Mouse (Mus musculus) heart, embryonic 16.5 days (tissue): ENCODE data around the gene Gm45021. TPM values are rescaled to one million over a fixed set of nuclear protein-coding genes. Genes with fewer than 3 reads are reported as not detected.

Experiments used
- ATAC-seq: fragments of 200-750 bp; cut with Nextera tagmentation; replicated peaks from 2 replicates; pipeline ENCODE4 v1.8.0; 2017; ENCODE audit warnings: moderate number of reproducible peaks; ENCODE audit not compliant: insufficient read depth, low FRiP score; ENCODE audit errors: extremely low read depth
- H3K27ac ChIP-seq: fragments of 300-500 bp; sonication (generic); 2 replicates; pipeline ENCODE4 v1.5.1; 2014; ENCODE audit warnings: mild to moderate bottlenecking, low read length, control low read depth, moderate library complexity
- H3K27me3 ChIP-seq: fragments of 300-500 bp; sonication (generic); 2 replicates; pipeline ENCODE4 v1.6.1; 2014; ENCODE audit warnings: low read length, mixed read lengths; ENCODE audit not compliant: control insufficient read depth, insufficient read depth
- H3K36me3 ChIP-seq: fragments of 300-500 bp; sonication (generic); 2 replicates; pipeline ENCODE4 v1.6.1; 2014; ENCODE audit not compliant: control insufficient read depth, insufficient read depth
- H3K4me1 ChIP-seq: fragments of 300-500 bp; sonication (generic); 2 replicates; pipeline ENCODE4 v1.6.1; 2014; ENCODE audit warnings: low read length, mixed read lengths; ENCODE audit not compliant: control insufficient read depth, insufficient read depth
- H3K4me2 ChIP-seq: fragments of 300-500 bp; sonication (generic); 2 replicates; pipeline ENCODE4 v1.6.1; 2014; ENCODE audit warnings: low read depth, mild to moderate bottlenecking, control low read depth, low read length
- H3K4me3 ChIP-seq: fragments of 300-500 bp; sonication (generic); 2 replicates; pipeline ENCODE4 v1.5.1; 2014; ENCODE audit warnings: mild to moderate bottlenecking, control low read depth, low read length
- H3K9ac ChIP-seq: fragments of 300-500 bp; sonication (generic); 2 replicates; pipeline ENCODE4 v1.6.1; 2014; ENCODE audit warnings: low read length, control low read depth
- H3K9me3 ChIP-seq: fragments of 300-500 bp; sonication (generic); replicated peaks from 2 replicates; pipeline ENCODE4 v1.6.1; 2016; ENCODE audit warnings: low read length; ENCODE audit not compliant: control insufficient read depth
- WGBS: fragments of 180-500 bp; shearing (Covaris S2); extraction: QIAGEN DNeasy Blood & Tissue Kit; methylation state at CpG from one replicate; pipeline ENCODE4 v1.1.7; 2014; 5-methylcytosine and 5-hydroxymethylcytosine counted together
- polyA plus RNA-seq: library from polyadenylated mRNA; unstranded; fragments of >200 nt; fragmentation: Nextera tagmentation; extraction: Ambion mirVana; gene quantifications from 2 replicates; pipeline ENCODE4 v1.2.1, GENCODE M21; 2015

Gene Gm45021
- polyA plus RNA-seq, result not detected in 2 replicates

GRCm38 (mm10) chr6:48589194-48589750, at the start of gene Gm45021:
Gm45021 (plus strand) TSS chr6:48589610.
- H3K4me1 ChIP-seq, result peaks cover 17% of the 10 kb centered on the region
- H3K27me3 ChIP-seq, result no peaks in the 10 kb centered on the region
- H3K4me3 ChIP-seq, result no peak within 1 kb of the TSS
- H3K27ac ChIP-seq, result peak within 1 kb of the TSS; percentile 78
- H3K36me3 ChIP-seq, result no peaks in the 10 kb centered on the region
- peak within 1 kb of the TSS; percentile 60 for H3K9ac ChIP-seq
- H3K9me3 ChIP-seq, result 0 out of 2 replicates have a peak, but pooled peaks cover 3% of the 10 kb centered on the region
- 7% methylated on average over 6 of the region's 6 CpGs for WGBS
- peak within 1 kb of the TSS; percentile 18 for H3K4me2 ChIP-seq
- ATAC-seq, result peak; percentile 21

- H3K9ac ChIP-seq, result no peak overlapping the region
- no peak for ATAC-seq
- 71% methylated on average over 5 of the region's 5 CpGs for WGBS
Observed at GRCm38 (mm10) chr6:48539860-48540259, 49.5 kb upstream of the Gm45021 start.

GRCm38 (mm10) chr6:48540721-48541120, 48.7 kb upstream of the Gm45021 start:
- no peaks in the 10 kb centered on the region; the same call in 1 of the 2 replicates for H3K4me1 ChIP-seq
- H3K9ac ChIP-seq, result no peak overlapping the region
- no peak overlapping the region for H3K27ac ChIP-seq
- WGBS, result 43% methylated on average over 3 of the region's 3 CpGs
- H3K4me3 ChIP-seq, result no peak overlapping the region
- 0 out of 2 replicates have a peak, but pooled peaks cover 2% of the 10 kb centered on the region for H3K27me3 ChIP-seq
- H3K4me2 ChIP-seq, result no peak overlapping the region
- no peaks in the 10 kb centered on the region for H3K9me3 ChIP-seq
- ATAC-seq, result no peak
- H3K36me3 ChIP-seq, result no peaks in the 10 kb centered on the region

More at GRCm38 (mm10) chr6:48539860-48540259, 49.5 kb upstream of the Gm45021 start:
- Histone ChIP-seq H3K4me2 (no peak overlapping the region), H3K9me3 (no peaks in the 10 kb centered on the region), H3K4me3 (no peak overlapping the region), H3K27ac (no peak overlapping the region), H3K4me1 (no peaks in the 10 kb centered on the region; the same call in 1 of the 2 replicates), H3K27me3 (0 out of 2 replicates have a peak, but pooled peaks cover 1% of the 10 kb centered on the region), H3K36me3 (no peaks in the 10 kb centered on the region)

GRCm38 (mm10) chr6:48541560-48542450, 47.6 kb upstream of the Gm45021 start:
- H3K4me3 ChIP-seq, result no peak overlapping the region
- no peaks in the 10 kb centered on the region for H3K9me3 ChIP-seq
- H3K27me3 ChIP-seq, result 0 out of 2 replicates have a peak, but pooled peaks cover 2% of the 10 kb centered on the region
- 0 out of 2 replicates have a peak overlapping the region, but pooled peaks have one; percentile 9 for H3K9ac ChIP-seq
- no peak for ATAC-seq
- no peaks in the 10 kb centered on the region; the same call in 1 of the 2 replicates for H3K4me1 ChIP-seq
- H3K27ac ChIP-seq, result no peak overlapping the region
- H3K4me2 ChIP-seq, result no peak overlapping the region
- 40% methylated on average over 7 of the region's 7 CpGs for WGBS
- H3K36me3 ChIP-seq, result no peaks in the 10 kb centered on the region

- Histone ChIP-seq H3K9ac (no peak overlapping the region), H3K27me3 (0 out of 2 replicates have a peak, but pooled peaks cover 2% of the 10 kb centered on the region), H3K4me1 (no peaks in the 10 kb centered on the region), H3K4me2 (no peak overlapping the region), H3K27ac (no peak overlapping the region), H3K9me3 (no peaks in the 10 kb centered on the region), H3K4me3 (no peak overlapping the region), H3K36me3 (no peaks in the 10 kb centered on the region)
- ATAC-seq, result no peak
- 78% methylated on average over 3 of the region's 3 CpGs for WGBS
Observed at GRCm38 (mm10) chr6:48542631-48543030, 46.8 kb upstream of the Gm45021 start.

GRCm38 (mm10) chr6:48545251-48545650, 44.2 kb upstream of the Gm45021 start:
- 57% methylated on average over 5 of the region's 5 CpGs for WGBS
- no peaks in the 10 kb centered on the region for H3K4me1 ChIP-seq
- H3K36me3 ChIP-seq, result no peaks in the 10 kb centered on the region
- H3K27ac ChIP-seq, result no peak overlapping the region
- no peaks in the 10 kb centered on the region for H3K9me3 ChIP-seq
- H3K4me3 ChIP-seq, result no peak overlapping the region
- ATAC-seq, result no peak
- H3K4me2 ChIP-seq, result no peak overlapping the region
- 0 out of 2 replicates have a peak, but pooled peaks cover 2% of the 10 kb centered on the region for H3K27me3 ChIP-seq
- H3K9ac ChIP-seq, result no peak overlapping the region

GRCm38 (mm10) chr6:48546271-48546670, 43.1 kb upstream of the Gm45021 start:
- Histone ChIP-seq H3K27me3 (0 out of 2 replicates have a peak, but pooled peaks cover 2% of the 10 kb centered on the region), H3K4me1 (no peaks in the 10 kb centered on the region), H3K4me2 (no peak overlapping the region), H3K27ac (no peak overlapping the region), H3K36me3 (no peaks in the 10 kb centered on the region), H3K9ac (no peak overlapping the region), H3K4me3 (no peak overlapping the region), H3K9me3 (no peaks in the 10 kb centered on the region)
- 30% methylated on average over 1 of the region's 1 CpGs for WGBS
- no peak for ATAC-seq

- 53% methylated on average over 4 of the region's 4 CpGs for WGBS
Observed at GRCm38 (mm10) chr6:48546858-48547257, 42.6 kb upstream of the Gm45021 start.

GRCm38 (mm10) chr6:48548314-48548713, 41.1 kb upstream of the Gm45021 start:
- Histone ChIP-seq H3K9me3 (no peaks in the 10 kb centered on the region), H3K36me3 (no peaks in the 10 kb centered on the region), H3K4me2 (no peak overlapping the region), H3K4me3 (no peak overlapping the region), H3K9ac (no peak overlapping the region), H3K27ac (no peak overlapping the region), H3K27me3 (0 out of 2 replicates have a peak, but pooled peaks cover 2% of the 10 kb centered on the region), H3K4me1 (no peaks in the 10 kb centered on the region)
- ATAC-seq, result no peak
- 81% methylated on average over 6 of the region's 6 CpGs for WGBS

More at GRCm38 (mm10) chr6:48546858-48547257, 42.6 kb upstream of the Gm45021 start:
- no peak overlapping the region for H3K4me2 ChIP-seq
- no peaks in the 10 kb centered on the region for H3K36me3 ChIP-seq
- no peaks in the 10 kb centered on the region for H3K9me3 ChIP-seq
- no peak overlapping the region for H3K9ac ChIP-seq
- H3K27ac ChIP-seq, result no peak overlapping the region
- 0 out of 2 replicates have a peak, but pooled peaks cover 2% of the 10 kb centered on the region for H3K27me3 ChIP-seq
- no peak for ATAC-seq
- H3K4me1 ChIP-seq, result no peaks in the 10 kb centered on the region
- no peak overlapping the region for H3K4me3 ChIP-seq
